Mouse (Mus musculus) kidney, embryonic 15.5 days (tissue): ENCODE measurements at regions not wholly inside any gene's neighbourhood (a gene's known extent, or its start where the extent isn't known, plus 50 kb on each side); places are given as distances from the start of the nearest gene placed in this dataset.

Experiments used
- ATAC-seq: fragments of 200-750 bp; cut with Nextera tagmentation; replicated peaks from 2 replicates; pipeline ENCODE4 v1.8.0; 2017; ENCODE audit warnings: moderate TSS enrichment; ENCODE audit not compliant: low FRiP score
- H3K27ac ChIP-seq: fragments of 300-500 bp; sonication (generic); 2 replicates; pipeline ENCODE4 v1.5.1; 2015; ENCODE audit warnings: mild to moderate bottlenecking, inconsistent platforms
- H3K27me3 ChIP-seq: fragments of 300-500 bp; sonication (generic); 2 replicates; pipeline ENCODE4 v1.6.1; 2015; ENCODE audit warnings: inconsistent platforms
- H3K36me3 ChIP-seq: fragments of 300-500 bp; sonication (generic); 2 replicates; pipeline ENCODE4 v1.6.1; 2015; ENCODE audit warnings: inconsistent platforms
- H3K4me1 ChIP-seq: fragments of 300-500 bp; sonication (generic); 2 replicates; pipeline ENCODE4 v1.6.1; 2015; ENCODE audit warnings: inconsistent platforms
- H3K4me2 ChIP-seq: fragments of 300-500 bp; sonication (generic); 2 replicates; pipeline ENCODE4 v1.6.1; 2015; ENCODE audit warnings: moderate library complexity, mild to moderate bottlenecking, inconsistent platforms
- H3K4me3 ChIP-seq: fragments of 300-500 bp; sonication (generic); replicated peaks from 2 replicates; pipeline ENCODE4 v1.5.1; 2015; ENCODE audit warnings: mild to moderate bottlenecking, inconsistent platforms
- H3K9ac ChIP-seq: fragments of 300-500 bp; sonication (generic); 2 replicates; pipeline ENCODE4 v1.6.1; 2015; ENCODE audit warnings: mild to moderate bottlenecking, inconsistent platforms
- H3K9me3 ChIP-seq: fragments of 300-500 bp; sonication (generic); replicated peaks from 2 replicates; pipeline ENCODE4 v1.6.1; 2016; ENCODE audit warnings: inconsistent platforms
- WGBS: fragments of 180-500 bp; shearing (Covaris S2); methylation state at CpG from one replicate; pipeline ENCODE4 v1.1.7; 2015; ENCODE audit warnings: mixed read lengths; 5-methylcytosine and 5-hydroxymethylcytosine counted together

- Histone ChIP-seq H3K27me3 (no peaks in the 10 kb centered on the region), H3K4me2 (no peak overlapping the region), H3K4me3 (no peak overlapping the region), H3K36me3 (no peaks in the 10 kb centered on the region), H3K9ac (no peak overlapping the region), H3K27ac (no peak overlapping the region), H3K4me1 (no peaks in the 10 kb centered on the region), H3K9me3 (no peaks in the 10 kb centered on the region)
- WGBS, result 8% methylated on average over 1 of the region's 1 CpGs
- peak; percentile 58; the same call in 1 of the 2 replicates for ATAC-seq
These were observed 327.0 kb upstream of the Bche start for GRCm38 (mm10) chr3:74035200-74035599.

DNA sequence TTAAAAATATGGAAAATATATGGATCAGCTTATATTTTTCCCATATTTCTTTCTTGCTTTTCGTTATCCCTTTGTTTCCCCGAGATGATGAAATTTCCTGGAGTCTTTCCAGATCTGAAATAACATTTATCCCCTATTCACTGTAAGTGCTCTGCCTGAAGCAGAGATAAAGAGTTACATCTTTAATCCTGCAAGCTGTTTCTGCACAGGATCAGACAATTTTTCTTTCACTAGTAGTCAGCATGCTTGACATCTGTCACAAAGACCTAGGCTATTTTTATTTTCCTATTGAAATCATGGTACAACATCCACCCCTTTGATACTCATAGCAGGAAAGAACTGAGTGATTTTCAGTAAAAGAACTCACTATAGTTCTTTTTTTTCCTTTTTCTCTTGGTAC, 311.3 kb upstream of the Bche start:
- 83% methylated on average over 2 of the region's 2 CpGs for WGBS
- H3K9me3 ChIP-seq, result no peaks in the 10 kb centered on the region

More for the DNA sequence above, 311.3 kb upstream of the Bche start:
- no peak overlapping the region for H3K4me2 ChIP-seq
- ATAC-seq, result no peak
- H3K27ac ChIP-seq, result no peak overlapping the region
- no peaks in the 10 kb centered on the region for H3K36me3 ChIP-seq
- no peaks in the 10 kb centered on the region for H3K27me3 ChIP-seq
- H3K4me1 ChIP-seq, result no peaks in the 10 kb centered on the region
- H3K9ac ChIP-seq, result no peak overlapping the region
- no peak overlapping the region for H3K4me3 ChIP-seq
